Mouse (Mus musculus): ENCODE data around the gene Dnaic1. TPM values are rescaled to one million over a fixed set of nuclear protein-coding genes. Genes with fewer than 3 reads are reported as not detected.

The Dnaic1 gene
- polyA plus RNA-seq, 1 experiment from 2014 or later = 8.9 TPM

DNA sequence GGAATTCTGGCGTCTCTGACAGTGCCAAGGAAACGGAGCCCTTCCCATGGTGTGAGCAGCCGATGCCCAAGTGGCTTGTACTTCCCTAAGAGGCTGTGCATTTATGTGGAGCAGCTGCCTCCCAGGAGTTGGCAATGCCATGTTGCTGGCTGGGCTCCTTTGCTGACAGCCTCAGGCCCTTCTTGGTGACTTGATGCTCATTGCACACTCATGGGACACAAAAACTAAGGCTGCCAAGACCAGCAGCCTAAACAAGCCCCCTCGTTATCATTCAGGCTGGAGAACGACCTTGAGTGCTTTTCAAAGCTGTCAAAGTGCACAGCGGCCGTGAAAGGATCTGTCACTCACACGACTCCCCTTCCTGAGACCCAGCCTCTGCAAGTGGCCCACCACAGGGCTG is 42.6 kb downstream of the Dnaic1 start:
- H3K36me3 ChIP-seq (ENCODE audit: insufficient read depth, low read length) = no peaks in the 10 kb centered on the region
- no peak for TF ChIP-seq CTCF (IDR thresholded peaks at IDR 0.05)
- TF ChIP-seq EP300 (IDR thresholded peaks at IDR 0.05) = no peak
- DNase-seq (ENCODE audit: low spot score) (no peak), ATAC-seq (no peak)
- no peaks in the 10 kb centered on the region for H3K9me3 ChIP-seq (ENCODE audit: low read length)
- no peaks in the 10 kb centered on the region for H3K27me3 ChIP-seq (replicated peaks; ENCODE audit: insufficient read depth, low read length)
- H3K4me3 ChIP-seq (ENCODE audit: low read depth, low read length) = no peak overlapping the region
- H3K9ac ChIP-seq (replicated peaks; ENCODE audit: low read depth) = no peak overlapping the region
- H3K4me2 ChIP-seq (replicated peaks; ENCODE audit: low read depth, low read length) = no peak overlapping the region
- no peak overlapping the region for H3K27ac ChIP-seq (ENCODE audit: low read length)
- 49% methylated on average over 8 of the region's 8 CpGs for WGBS
- H3K4me1 ChIP-seq (ENCODE audit: insufficient read depth, low read depth, low read length) = no peaks in the 10 kb centered on the region

- ATAC-seq = peak; percentile 28; the same call in 1 of the 2 replicates
- no peak overlapping the region for H3K27ac ChIP-seq (ENCODE audit: low read length)
- WGBS = 8% methylated on average over 7 of the region's 7 CpGs
- no peak overlapping the region for H3K9ac ChIP-seq (replicated peaks; ENCODE audit: low read depth)
- TF ChIP-seq EP300 (IDR thresholded peaks at IDR 0.05) (no peak), CTCF (IDR thresholded peaks at IDR 0.05) (peak; percentile 98)
- no peaks in the 10 kb centered on the region for H3K4me1 ChIP-seq (ENCODE audit: insufficient read depth, low read depth, low read length)
- H3K4me2 ChIP-seq (replicated peaks; ENCODE audit: low read depth, low read length) = no peak overlapping the region
- H3K9me3 ChIP-seq (ENCODE audit: low read length) = no peaks in the 10 kb centered on the region
- H3K27me3 ChIP-seq (replicated peaks; ENCODE audit: insufficient read depth, low read length) = no peaks in the 10 kb centered on the region
- H3K4me3 ChIP-seq (ENCODE audit: low read depth, low read length) = no peak overlapping the region
- DNase-seq (ENCODE audit: low spot score) = peak; percentile 84
- no peaks in the 10 kb centered on the region for H3K36me3 ChIP-seq (ENCODE audit: insufficient read depth, low read length)
Observed at GRCm38 (mm10) chr4:41614156-41614555, 44.6 kb downstream of the Dnaic1 start.

DNA sequence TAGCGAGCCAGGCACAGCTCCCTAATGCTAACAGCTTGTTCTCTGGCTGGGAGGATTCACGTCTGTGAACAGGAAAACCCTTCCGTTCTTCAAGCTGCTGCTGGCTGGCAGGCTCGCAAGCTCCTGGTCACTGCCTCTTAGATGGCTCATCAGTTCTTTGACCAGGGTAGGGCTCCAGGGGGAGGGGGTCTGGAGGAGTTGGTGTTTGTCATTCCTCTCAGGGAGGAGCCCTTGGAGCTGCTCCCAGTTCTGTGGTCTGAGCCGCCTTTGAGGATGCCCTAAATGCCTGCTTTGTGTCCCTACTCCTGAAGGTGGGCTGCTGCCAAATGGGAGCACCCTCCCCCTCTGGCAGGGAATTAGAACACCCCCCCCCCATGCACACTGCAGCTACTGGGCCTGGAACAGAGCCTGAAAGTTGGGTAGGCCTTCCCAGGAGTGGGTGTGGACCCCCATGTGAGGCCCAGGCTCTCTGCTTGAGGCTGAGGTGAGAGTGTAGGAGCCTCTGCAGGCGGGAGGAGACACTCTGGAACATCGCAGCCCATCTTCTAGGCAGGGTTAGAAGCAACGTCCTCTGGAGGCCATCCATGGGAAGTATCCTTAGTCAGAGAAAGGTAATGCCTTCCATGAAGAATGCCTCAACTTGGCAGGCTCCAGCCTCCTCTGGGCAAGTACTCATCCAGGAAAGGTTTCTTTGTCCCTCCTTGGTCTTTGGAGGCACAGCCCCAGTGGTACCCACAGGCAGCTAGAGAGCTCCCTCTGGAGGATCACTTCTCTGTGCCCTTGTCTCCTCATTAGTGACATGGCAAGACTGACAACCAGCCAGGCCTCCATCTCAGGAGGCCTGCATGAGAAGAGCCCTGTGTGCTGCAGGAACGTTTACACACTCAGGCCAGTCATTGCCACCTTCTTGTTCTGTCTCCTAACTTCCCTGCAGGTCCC is 46.4 kb downstream of the Dnaic1 start:
- Histone ChIP-seq H3K4me3 (ENCODE audit: low read depth, low read length) (no peak overlapping the region), H3K9ac (replicated peaks; ENCODE audit: low read depth) (no peak overlapping the region), H3K9me3 (ENCODE audit: low read length) (no peaks in the 10 kb centered on the region), H3K4me2 (replicated peaks; ENCODE audit: low read depth, low read length) (no peak overlapping the region), H3K27ac (ENCODE audit: low read length) (no peak overlapping the region), H3K27me3 (replicated peaks; ENCODE audit: insufficient read depth, low read length) (no peaks in the 10 kb centered on the region), H3K36me3 (ENCODE audit: insufficient read depth, low read length) (no peaks in the 10 kb centered on the region), H3K4me1 (ENCODE audit: insufficient read depth, low read depth, low read length) (no peaks in the 10 kb centered on the region)
- no peak for TF ChIP-seq CTCF (IDR thresholded peaks at IDR 0.05)
- no peak for TF ChIP-seq EP300 (IDR thresholded peaks at IDR 0.05)
- 48% methylated on average over 9 of the region's 9 CpGs for WGBS
- DNase-seq (ENCODE audit: low spot score) (peak; percentile 35), ATAC-seq (peak; percentile 79)

DNA sequence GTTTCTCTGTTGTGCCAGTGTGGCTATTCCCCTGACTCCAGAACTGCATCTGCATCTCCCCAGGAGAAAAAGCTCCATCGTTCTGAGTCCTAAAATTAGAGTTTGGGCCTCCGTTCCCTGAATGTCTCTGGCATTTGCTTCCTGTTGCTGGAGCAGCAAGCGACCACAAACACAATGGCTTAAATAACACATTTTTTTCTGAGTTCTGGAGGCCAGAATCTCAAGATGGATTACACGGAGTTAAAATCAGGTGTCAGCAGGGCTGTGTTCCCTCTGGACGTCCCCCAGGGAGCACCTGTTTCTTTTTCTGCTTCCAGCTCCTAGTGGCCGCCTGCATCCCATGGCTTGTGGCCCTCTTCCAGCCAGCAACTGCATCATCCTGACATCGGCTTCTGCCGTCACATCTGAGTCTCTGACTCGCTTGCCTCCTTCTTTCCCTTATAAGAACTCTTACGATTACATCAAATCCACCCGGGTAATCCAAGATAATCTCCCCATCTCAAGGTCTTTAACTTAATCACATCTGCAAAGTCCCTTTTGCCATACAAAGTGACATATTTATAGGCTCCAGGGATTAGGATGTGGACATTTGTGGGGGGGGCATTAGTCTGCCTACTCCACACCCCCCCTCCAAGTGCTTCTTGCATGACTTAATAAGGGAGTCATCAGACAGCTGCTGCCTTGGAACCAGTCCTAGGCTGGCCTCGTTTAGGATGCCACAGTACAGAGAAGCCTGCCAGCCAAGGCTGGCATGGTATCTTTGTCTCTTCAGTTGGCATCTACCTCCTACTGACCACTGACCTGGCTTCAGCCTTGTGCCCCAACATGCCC is 49.6 kb downstream of the Dnaic1 start:
- TF ChIP-seq EP300 (IDR thresholded peaks at IDR 0.05) (no peak), CTCF (IDR thresholded peaks at IDR 0.05) (no peak)
- Histone ChIP-seq H3K27me3 (replicated peaks; ENCODE audit: insufficient read depth, low read length) (no peaks in the 10 kb centered on the region), H3K4me1 (ENCODE audit: insufficient read depth, low read depth, low read length) (no peaks in the 10 kb centered on the region), H3K4me2 (replicated peaks; ENCODE audit: low read depth, low read length) (no peak overlapping the region), H3K36me3 (ENCODE audit: insufficient read depth, low read length) (no peaks in the 10 kb centered on the region), H3K27ac (ENCODE audit: low read length) (no peak overlapping the region), H3K9ac (replicated peaks; ENCODE audit: low read depth) (no peak overlapping the region), H3K9me3 (ENCODE audit: low read length) (no peaks in the 10 kb centered on the region), H3K4me3 (ENCODE audit: low read depth, low read length) (no peak overlapping the region)
- ATAC-seq = no peak
- no peak for DNase-seq (ENCODE audit: low spot score)
- 46% methylated on average over 12 of the region's 12 CpGs for WGBS

GRCm38 (mm10) chr4:41622071-41622470 is 52.5 kb downstream of the Dnaic1 start:
- no peaks in the 10 kb centered on the region for H3K27me3 ChIP-seq (replicated peaks; ENCODE audit: insufficient read depth, low read length)
- WGBS = 82% methylated on average over 14 of the region's 14 CpGs
- no peak for TF ChIP-seq CTCF (IDR thresholded peaks at IDR 0.05)
- no peak for TF ChIP-seq EP300 (IDR thresholded peaks at IDR 0.05)
- no peaks in the 10 kb centered on the region for H3K36me3 ChIP-seq (ENCODE audit: insufficient read depth, low read length)
- H3K4me3 ChIP-seq (ENCODE audit: low read depth, low read length) = no peak overlapping the region
- no peaks in the 10 kb centered on the region for H3K4me1 ChIP-seq (ENCODE audit: insufficient read depth, low read depth, low read length)
- no peaks in the 10 kb centered on the region for H3K9me3 ChIP-seq (ENCODE audit: low read length)
- no peak for ATAC-seq
- no peak overlapping the region for H3K9ac ChIP-seq (replicated peaks; ENCODE audit: low read depth)
- no peak overlapping the region for H3K27ac ChIP-seq (ENCODE audit: low read length)
- no peak for DNase-seq (ENCODE audit: low spot score)
- H3K4me2 ChIP-seq (replicated peaks; ENCODE audit: low read depth, low read length) = no peak overlapping the region
